Mouse (Mus musculus): Measurements from ENCODE around the gene C4bp.
"Not testable (repeated sequence)": the region's sequence is repeated elsewhere in the genome, so short reads cannot be mapped to it uniquely, and the experiment has no call there.

C4bp gene

DNA sequence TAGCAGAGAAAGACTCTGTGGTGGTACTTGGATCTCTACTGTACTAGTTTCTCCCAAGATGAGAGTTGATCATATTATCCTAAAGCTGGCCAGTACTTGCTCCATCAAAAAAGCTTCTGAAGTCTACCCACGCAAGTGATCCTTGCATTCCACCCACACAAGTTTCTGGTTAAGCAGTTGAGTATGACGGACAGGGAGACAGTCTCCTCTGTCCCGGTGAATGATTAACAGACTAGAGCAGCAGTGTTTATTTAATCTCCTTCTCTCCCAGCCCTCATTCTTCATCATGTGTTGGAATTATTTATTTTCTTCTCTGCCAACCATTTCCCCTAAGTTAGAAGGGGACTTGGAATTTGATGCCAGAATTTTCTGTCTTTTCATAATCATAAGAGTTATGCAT lies at the start of gene C4bp:
Gene C4bp (minus strand): TSS at position 179 of the 400 bp plus-strand sequence.
- DNase-seq = peak in 1 of 2 experiments; percentile 8

GRCm38 (mm10) chr1:130710283-130711080 lies 49.0 kb upstream of the C4bp start:
- no peak for DNase-seq

- no peak for DNase-seq
Measured at GRCm38 (mm10) chr1:130703613-130704012, 42.2 kb upstream of the C4bp start.

- no peak for DNase-seq
Measured at GRCm38 (mm10) chr1:130701976-130702375, 40.5 kb upstream of the C4bp start.

- no peak for DNase-seq
Measured at GRCm38 (mm10) chr1:130699937-130700633, 38.7 kb upstream of the C4bp start.

GRCm38 (mm10) chr1:130698601-130699000 lies 37.2 kb upstream of the C4bp start:
- DNase-seq = no peak

DNA sequence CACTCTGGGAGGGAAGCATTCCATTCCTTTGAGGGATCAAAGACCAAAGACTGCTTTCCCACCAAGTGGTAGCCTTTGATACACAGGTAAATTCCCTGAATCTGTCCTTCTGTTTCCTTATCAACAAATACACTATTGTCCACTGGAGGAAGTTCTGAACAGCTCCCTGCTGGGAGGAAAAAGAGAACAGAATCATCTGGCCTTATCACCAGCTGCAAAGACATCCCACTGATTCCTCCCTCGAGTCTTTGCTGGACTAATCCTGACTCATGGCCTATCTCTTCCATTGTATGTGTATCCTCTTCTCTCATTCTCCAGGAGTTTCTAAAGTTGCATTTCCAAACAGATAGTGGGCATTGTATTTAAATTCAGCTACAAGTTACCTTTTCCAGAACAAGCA lies 22.5 kb upstream of the C4bp start:
- no peak for DNase-seq

DNA sequence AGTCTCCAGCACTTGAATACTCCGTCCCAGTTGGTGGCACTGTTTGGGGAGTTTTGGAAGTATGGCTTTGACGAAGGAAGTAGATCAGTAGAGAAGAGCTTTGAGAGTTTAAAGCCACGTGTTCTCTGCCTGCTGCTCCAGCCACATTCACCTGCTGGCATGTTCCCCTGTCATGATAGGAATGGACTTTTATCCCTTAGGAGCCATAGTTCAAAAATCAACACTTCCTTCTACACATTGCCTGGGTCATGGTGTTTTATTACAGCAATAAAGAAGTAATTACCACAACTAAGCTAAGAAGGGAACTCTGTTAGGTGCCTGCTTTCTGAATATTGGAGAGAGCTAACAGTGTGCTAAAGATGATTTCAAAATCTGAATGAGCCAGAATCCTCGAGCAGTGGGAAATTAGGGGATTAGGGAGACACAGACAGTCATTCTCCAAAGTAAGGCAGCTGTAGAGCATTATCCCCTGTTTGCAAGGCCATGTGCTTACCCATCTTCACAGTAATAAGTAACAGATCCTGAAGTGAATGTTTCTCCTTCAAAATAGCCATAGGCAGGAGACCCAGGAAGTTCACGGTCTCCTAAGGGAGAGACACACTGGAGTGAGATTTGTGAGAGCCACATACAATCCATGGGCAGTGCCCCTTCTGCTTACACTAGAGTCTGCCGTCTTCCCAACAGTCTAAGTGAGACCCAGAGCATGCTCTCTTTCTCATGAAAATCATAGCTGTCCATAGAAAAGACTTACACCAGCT lies 20.4 kb upstream of the C4bp start:
- DNase-seq = no peak

- no peak for DNase-seq
Measured at GRCm38 (mm10) chr1:130681075-130681474, 19.6 kb upstream of the C4bp start.

GRCm38 (mm10) chr1:130678551-130678950 lies 17.1 kb upstream of the C4bp start:
- DNase-seq = no peak

DNA sequence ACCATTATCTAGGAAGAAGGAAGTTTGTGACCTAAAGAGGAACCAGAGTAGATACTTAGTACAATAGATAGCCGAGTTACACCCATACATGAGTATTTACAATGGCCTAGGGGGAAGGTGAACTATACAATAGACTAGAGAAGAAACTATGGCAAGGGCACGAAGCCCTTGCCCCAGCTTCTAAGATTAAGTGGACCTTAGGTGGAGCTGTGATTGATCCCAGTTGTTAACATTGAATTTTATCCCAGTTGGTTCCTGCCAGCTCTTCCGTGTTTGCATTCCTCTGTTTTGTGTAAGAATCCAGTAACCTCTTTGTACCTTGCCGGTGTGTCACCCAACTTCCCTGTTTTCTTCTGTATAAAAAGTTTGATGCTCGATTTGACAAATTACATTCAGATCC lies 2.1 kb upstream of the C4bp start:
- not testable (repeated sequence) for DNase-seq

- not testable (repeated sequence) for DNase-seq
Measured at GRCm38 (mm10) chr1:130659641-130660040, 1.8 kb downstream of the C4bp start.

DNA sequence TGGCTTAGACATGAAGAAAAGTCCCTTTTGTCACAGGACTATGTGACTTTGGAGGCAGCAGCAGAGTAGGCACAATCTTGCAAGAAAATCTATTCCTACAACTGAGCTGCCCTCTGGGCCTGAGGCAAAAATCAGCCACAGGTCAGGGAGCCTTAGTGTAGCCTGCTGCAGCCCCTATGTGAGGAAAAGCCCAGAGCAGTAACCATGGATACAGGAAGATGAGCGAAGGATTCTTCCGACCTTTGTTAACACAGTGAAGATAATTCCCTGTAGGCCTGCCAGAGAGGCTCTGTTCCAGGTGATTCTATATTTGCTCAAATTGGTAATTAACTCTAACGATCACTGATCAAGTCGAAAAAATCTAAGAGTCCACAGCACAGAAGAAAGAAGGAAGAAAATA lies 17.3 kb downstream of the C4bp start:
- no peak for DNase-seq

DNA sequence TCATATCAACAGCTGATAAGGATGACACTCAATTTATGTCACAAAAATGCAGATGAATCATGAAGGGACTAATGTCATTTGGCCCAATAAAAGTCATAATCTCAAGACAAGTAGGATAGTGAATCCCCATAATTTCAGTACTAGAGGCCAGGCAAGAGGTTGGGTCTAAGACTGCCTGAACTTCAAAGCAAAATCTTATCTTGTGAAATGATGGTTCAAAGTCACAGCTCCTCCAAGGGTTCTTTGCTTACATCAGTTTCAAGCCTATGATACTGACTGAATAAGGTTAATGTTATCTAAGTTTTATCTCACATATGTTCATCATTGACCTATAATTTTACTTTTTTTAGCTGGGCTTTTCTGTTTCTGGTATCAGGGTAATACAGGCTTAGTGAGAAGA lies 20.5 kb downstream of the C4bp start:
- no peak for DNase-seq

GRCm38 (mm10) chr1:130633761-130634410 lies 27.5 kb downstream of the C4bp start:
- peak; percentile 86 to 87 for DNase-seq

- DNase-seq = no peak
Measured at GRCm38 (mm10) chr1:130633316-130633715, 28.1 kb downstream of the C4bp start.

- DNase-seq = no peak
Measured at GRCm38 (mm10) chr1:130629521-130629920, 31.9 kb downstream of the C4bp start, which contains the start of gene Zp3r. Zp3r (minus strand) TSS chr1:130629621.

GRCm38 (mm10) chr1:130596291-130596690 lies 65.1 kb downstream of the C4bp start:
- no peak for DNase-seq

DNA sequence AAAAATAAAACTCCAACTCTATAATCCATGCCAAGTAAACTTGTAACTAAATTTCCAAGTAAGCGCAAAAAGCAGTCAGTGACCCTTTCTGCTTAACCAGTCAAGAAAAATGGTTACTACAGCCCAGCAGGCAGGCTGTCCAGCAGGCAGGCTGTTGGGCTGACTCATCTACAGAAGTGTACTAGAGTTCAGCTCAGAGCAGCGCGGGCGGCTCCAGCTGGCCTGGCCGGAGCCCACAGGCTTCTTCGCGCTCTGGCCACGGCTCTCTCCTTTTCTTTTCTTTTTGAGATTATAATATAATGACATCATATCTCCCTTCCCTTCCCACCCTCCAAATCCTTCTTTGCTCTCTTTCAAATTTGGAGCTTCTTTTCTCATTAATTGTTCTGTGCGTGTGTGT lies 72.8 kb downstream of the C4bp start:
- DNase-seq = peak; percentile 18 to 19

All from kidney, postnatal 4 days (tissue).